Mouse (Mus musculus): Measurements from ENCODE around the gene Olfr839-ps1.

GRCm38 (mm10) chr9:19177212-19177611 lies at the start of gene Olfr839-ps1:
- no peak for TF ChIP-seq POLR2A (IDR thresholded peaks at IDR 0.05; ENCODE audit: borderline replicate concordance, extremely low read depth, low read depth, low read length)
- TF ChIP-seq CTCF (IDR thresholded peaks at IDR 0.05; ENCODE audit: insufficient read depth, low read length): no peak
